Comparison of ENCODE assay signal across 8 mouse cellular contexts in the genomic region with DNA sequence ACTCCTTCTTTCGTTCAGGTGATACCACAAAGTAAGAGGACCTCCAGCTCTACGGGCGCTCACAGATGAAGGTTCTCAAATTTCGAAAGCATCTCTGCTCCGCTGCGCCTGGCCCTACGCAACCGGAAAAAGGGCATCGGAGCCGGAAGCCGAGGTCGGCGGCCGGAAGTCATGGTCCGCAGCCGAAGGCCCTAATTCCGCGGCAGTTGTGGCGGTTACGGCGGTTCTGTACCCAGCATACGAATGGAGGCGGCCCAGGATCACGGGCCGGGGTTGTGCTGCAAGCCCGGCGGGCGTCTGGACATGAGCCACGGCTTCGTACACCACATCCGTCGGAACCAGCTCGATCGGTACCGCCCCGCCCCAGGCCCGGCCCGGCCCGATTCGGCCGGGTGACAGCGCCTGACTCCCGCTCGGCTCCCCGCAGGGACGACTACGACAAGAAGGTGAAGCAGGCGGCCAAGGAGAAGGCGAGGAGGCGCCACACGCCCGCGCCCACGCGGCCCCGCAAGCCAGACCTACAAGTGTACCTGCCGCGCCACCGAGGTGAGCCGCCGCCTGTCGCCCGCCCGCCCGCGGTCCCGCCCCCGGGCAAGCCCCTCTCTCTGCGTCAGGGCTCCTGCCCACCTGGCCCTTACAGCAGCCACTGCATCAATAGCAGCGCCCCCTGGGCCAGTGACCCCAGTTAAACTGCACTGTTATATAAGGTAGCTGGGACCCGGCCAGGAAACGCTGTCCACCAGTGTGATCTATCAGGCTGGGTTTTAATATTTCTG. TPM values are rescaled to one million over a fixed set of nuclear protein-coding genes. Genes with fewer than 3 reads are reported as not detected.
DNase-seq lines count a peak whose midpoint lies in the region; ATAC-seq and TF ChIP-seq lines count a peak whose summit lies in the region.

A gene (plus strand): TSS at position 152 of the 776 bp plus-strand sequence.

- H3K4me2 ChIP-seq in hindbrain, embryonic 12.5 days (replicated peaks), result peak within 1 kb of the TSS; percentile 84

- peak within 1 kb of the TSS; percentile 76 for H3K4me3 ChIP-seq in hindbrain, embryonic 12.5 days

- POLR2A ChIA-PET in Patski (lab: Charles Lee), result interaction anchor here (1.1 to 1.3 kb wide), 3 partner anchors 8 to 54 kb away, joined by 3 to 5 read pairs (median 3); a partner anchor contains a TSS

- H3K4me1 ChIP-seq in hindbrain, embryonic 12.5 days, result peaks cover 34% of the 10 kb centered on the region

- H3K9me3 ChIP-seq in hindbrain, embryonic 12.5 days (replicated peaks), result no peaks in the 10 kb centered on the region

- peak within 1 kb of the TSS; percentile 91 for H3K9ac ChIP-seq in hindbrain, embryonic 12.5 days

- H3K27ac ChIP-seq in hindbrain, embryonic 12.5 days, result peak within 1 kb of the TSS; percentile 83

- DNase-seq in Patski (ENCODE audit: low read depth, low spot score), result no peak
- DNase-seq in cerebellum, postnatal 10 days, result peak; percentile 88
- peak; percentile 52 to 66 for DNase-seq in frontal cortex, postnatal 25 days (ENCODE audit: low spot score in 2 of 2)
- DNase-seq in layer of hippocampus, postnatal 36 days, result peak; percentile 80 to 81
- DNase-seq in lung, postnatal 4 days, result peak; percentile 81 to 82
- DNase-seq in right cerebral cortex, postnatal 10 days (ENCODE audit: low spot score in 2 of 2), result peak; percentile 83
- DNase-seq in urinary bladder, postnatal 10 days (ENCODE audit: low spot score), result peak; percentile 25

- peak; percentile 59 for ATAC-seq in Patski
- ATAC-seq in hindbrain, embryonic 12.5 days (ENCODE audit: low FRiP score), result peak; percentile 67

- 0% methylated on average over 72 of the region's 72 CpGs for WGBS in hindbrain, embryonic 12.5 days

- in situ Hi-C loops in Patski (cut with MboI; ENCODE audit: low pct_unique_long_range_greater_than_20kb), result no loop called here

- TF ChIP-seq CTCF in Patski (IDR thresholded peaks at IDR 0.05), result no peak

- peaks cover 24% of the 10 kb centered on the region for H3K36me3 ChIP-seq in hindbrain, embryonic 12.5 days

- CTCF ChIA-PET in Patski (lab: Charles Lee), result interaction anchor here (1.6 to 2.2 kb wide), 2 partner anchors 9 to 13 kb away, joined by 3 to 4 read pairs; no protein-coding TSS in a partner anchor

- no peaks in the 10 kb centered on the region for H3K27me3 ChIP-seq in Patski
- no peaks in the 10 kb centered on the region for H3K27me3 ChIP-seq in hindbrain, embryonic 12.5 days

RNA-seq across cellular contexts. Expression of the gene that starts here (rescaled TPM):
- 13.8 TPM for polyA plus RNA-seq in Patski (2021)
- 26.1 and 28.2 TPM in 2 replicates for polyA plus RNA-seq in hindbrain, embryonic 12.5 days (2016; fragmentation: Nextera tagmentation; extraction: Ambion mirVana)
- total RNA-seq in layer of hippocampus, postnatal 36 days (2021), result 10 to 100 TPM; 16.9 to 17.2 TPM
